8 mouse cellular contexts compared by ENCODE assay signal in genomic region chr8:122475580-122476320, GRCm38 (mm10). TPM values are rescaled to one million over a fixed set of nuclear protein-coding genes. Genes with fewer than 3 reads are reported as not detected.
DNase-seq lines count a peak whose midpoint lies in the region; ATAC-seq and TF ChIP-seq lines count a peak whose summit lies in the region.

Rnf166 (minus strand) TSS chr8:122476064.
Ctu2 (plus strand) TSS chr8:122476143.

- H3K4me1 ChIP-seq in heart, embryonic 13.5 days = peaks cover 25% of the 10 kb centered on the region
- H3K4me1 ChIP-seq in liver, embryonic 12.5 days = peaks cover 44% of the 10 kb centered on the region
- H3K4me1 ChIP-seq in stomach, embryonic 15.5 days = peaks cover 27% of the 10 kb centered on the region

- peak within 1 kb of the TSS; percentile 90 for H3K27ac ChIP-seq in heart, embryonic 13.5 days (replicated peaks)
- peak within 1 kb of the TSS; percentile 81 for H3K27ac ChIP-seq in liver, embryonic 12.5 days
- H3K27ac ChIP-seq in stomach, embryonic 15.5 days = peak within 1 kb of the TSS; percentile 72

- H3ac ChIP-seq in C2C12 (ENCODE audit: control insufficient read depth, insufficient read length, low read depth) = peak within 1 kb of the TSS; percentile 100

- peak; percentile 86 for ATAC-seq in erythroid progenitor cell, adult 5-6 weeks (replicated peaks; ENCODE audit: low FRiP score, poor library complexity, severe bottlenecking)
- peak; percentile 87 for ATAC-seq in heart, embryonic 13.5 days (ENCODE audit: extremely low read depth, insufficient number of reproducible peaks, low FRiP score, low TSS enrichment)
- ATAC-seq in liver, embryonic 12.5 days = peak; percentile 85
- ATAC-seq in stomach, embryonic 15.5 days (ENCODE audit: insufficient read depth, low FRiP score, low read depth) = peak; percentile 90

- H3K36me3 ChIP-seq in C2C12 (ENCODE audit: control insufficient read depth, insufficient read depth) = peaks cover 25% of the 10 kb centered on the region
- peaks cover 65% of the 10 kb centered on the region for H3K36me3 ChIP-seq in heart, embryonic 13.5 days
- peaks cover 63% of the 10 kb centered on the region for H3K36me3 ChIP-seq in liver, embryonic 12.5 days
- H3K36me3 ChIP-seq in stomach, embryonic 15.5 days = peaks cover 20% of the 10 kb centered on the region

- H3K79me2 ChIP-seq in C2C12 (ENCODE audit: control insufficient read depth, insufficient read depth) = peaks cover 42% of the 10 kb centered on the region

- H3K4me3 ChIP-seq in C2C12 (ENCODE audit: insufficient read depth, poor library complexity, severe bottlenecking) = peak within 1 kb of the TSS; percentile 93
- H3K4me3 ChIP-seq in heart, embryonic 13.5 days = peak within 1 kb of the TSS; percentile 99
- peak within 1 kb of the TSS; percentile 99 for H3K4me3 ChIP-seq in liver, embryonic 12.5 days
- peak within 1 kb of the TSS; percentile 100 for H3K4me3 ChIP-seq in stomach, embryonic 15.5 days (replicated peaks)

- WGBS in heart, embryonic 13.5 days = under 1% methylated on average over 103 of the region's 103 CpGs
- WGBS in liver, embryonic 12.5 days (ENCODE audit: insufficient replicate concordance) = under 1% methylated on average over 84 of the region's 103 CpGs
- under 1% methylated on average over 91 of the region's 103 CpGs for WGBS in stomach, embryonic 15.5 days

- DNase-seq in brain, embryonic 18.5 days (ENCODE audit: low read depth, low spot score) = peak; percentile 75
- peak; percentile 96 for DNase-seq in kidney, postnatal 10 days
- peak; percentile 86 to 91 for DNase-seq in natural killer cell, adult 2 months (ENCODE audit: low spot score in 2 of 2)

- peaks cover 9% of the 10 kb centered on the region for H3K79me3 ChIP-seq in C2C12 (ENCODE audit: low read depth)

- no peak for TF ChIP-seq CTCF in C2C12 (IDR thresholded peaks at IDR 0.05; ENCODE audit: control insufficient read depth, insufficient read depth, insufficient read length)

- H3K9ac ChIP-seq in heart, embryonic 13.5 days = peak within 1 kb of the TSS; percentile 98
- H3K9ac ChIP-seq in liver, embryonic 12.5 days = peak within 1 kb of the TSS; percentile 94
- H3K9ac ChIP-seq in stomach, embryonic 15.5 days = peak within 1 kb of the TSS; percentile 92

- peak within 1 kb of the TSS; percentile 92 for H3K4me2 ChIP-seq in heart, embryonic 13.5 days
- H3K4me2 ChIP-seq in liver, embryonic 12.5 days = peak within 1 kb of the TSS; percentile 95
- peak within 1 kb of the TSS; percentile 89 for H3K4me2 ChIP-seq in stomach, embryonic 15.5 days

- H3K9me3 ChIP-seq in heart, embryonic 13.5 days = no peaks in the 10 kb centered on the region
- no peaks in the 10 kb centered on the region for H3K9me3 ChIP-seq in liver, embryonic 12.5 days (replicated peaks)
- no peaks in the 10 kb centered on the region for H3K9me3 ChIP-seq in stomach, embryonic 15.5 days

- H3K27me3 ChIP-seq in C2C12 (ENCODE audit: control insufficient read depth, insufficient read depth, insufficient read length) = no peaks in the 10 kb centered on the region
- H3K27me3 ChIP-seq in heart, embryonic 13.5 days (replicated peaks) = no peaks in the 10 kb centered on the region
- H3K27me3 ChIP-seq in liver, embryonic 12.5 days (replicated peaks) = no peaks in the 10 kb centered on the region
- H3K27me3 ChIP-seq in stomach, embryonic 15.5 days (replicated peaks) = no peaks in the 10 kb centered on the region

TF ChIP-seq in C2C12, 6 proteins besides CTCF, POLR2A, EP300 and RAD21:
- peak; percentile 53 for TF ChIP-seq MAX (IDR thresholded peaks at IDR 0.05)
- TF ChIP-seq MYOD1 (IDR thresholded peaks at IDR 0.05; ENCODE audit: control insufficient read depth, insufficient read length, low read depth) = no peak
- peak; percentile 51 for TF ChIP-seq CEBPB (IDR thresholded peaks at IDR 0.05; ENCODE audit: low read depth)

RNA-seq across cellular contexts. Expression of gene Rnf166, which starts in this region (rescaled TPM):
- polyA plus RNA-seq in C2C12 (2012; fragmentation: generic; extraction: Trizol) = 22.7 TPM
- total RNA-seq in erythroid progenitor cell, adult 5-6 weeks (2015; ENCODE audit: low replicate concordance) = 15.5 and 20.9 TPM in 2 replicates
- total RNA-seq in erythroid progenitor cell, adult 5-6 weeks (2017; ENCODE audit: low replicate concordance) = 6.8 and 12.5 TPM in 2 replicates
- 33.2 and 42.0 TPM in 2 replicates for polyA plus RNA-seq in heart, embryonic 13.5 days (2015; fragmentation: Nextera tagmentation; extraction: Ambion mirVana)
- 16.6 and 17.3 TPM in 2 replicates for polyA plus RNA-seq in liver, embryonic 12.5 days (2016; fragmentation: Nextera tagmentation; extraction: Ambion mirVana)
- polyA plus RNA-seq in stomach, embryonic 15.5 days (2015; fragmentation: Nextera tagmentation; extraction: Ambion mirVana) = 35.1 and 38.5 TPM in 2 replicates

RNA-seq across cellular contexts. Expression of gene Ctu2, which starts in this region (rescaled TPM):
- polyA plus RNA-seq in C2C12 (2012; fragmentation: generic; extraction: Trizol) = 35.6 TPM
- total RNA-seq in erythroid progenitor cell, adult 5-6 weeks (2015; ENCODE audit: low replicate concordance) = 7.1 and 9.7 TPM in 2 replicates
- 0.23 and 0.51 TPM in 2 replicates for total RNA-seq in erythroid progenitor cell, adult 5-6 weeks (2017; ENCODE audit: low replicate concordance)
- 23.9 and 29.6 TPM in 2 replicates for polyA plus RNA-seq in heart, embryonic 13.5 days (2015; fragmentation: Nextera tagmentation; extraction: Ambion mirVana)
- polyA plus RNA-seq in liver, embryonic 12.5 days (2016; fragmentation: Nextera tagmentation; extraction: Ambion mirVana) = 37.1 and 38.7 TPM in 2 replicates
- polyA plus RNA-seq in stomach, embryonic 15.5 days (2015; fragmentation: Nextera tagmentation; extraction: Ambion mirVana) = 44.8 and 45.6 TPM in 2 replicates

Comparison
In these comparisons a context has a peak if more than half of its experiments do, and no peak if none do; other contexts are left out.
1. Peak in every context shown above with its lines: DNase-seq, ATAC-seq, H3K4me3 ChIP-seq and H3K27ac ChIP-seq.